ENCODE assay signal across 13 mouse cellular contexts in genomic region chr15:9567316-9567715, GRCm38 (mm10). TPM values are rescaled to one million over a fixed set of nuclear protein-coding genes. Genes with fewer than 3 reads are reported as not detected.
"Had no signal": no experiment of that assay in that cellular context is flagged by ENCODE, and none has a peak within 500 bp of the region (broad histone marks: within the 10 kb centered on the region; RNA-seq: fewer than 3 reads in every experiment).

No protein-coding gene starts in this region.

- ATAC-seq: midbrain, embryonic 16.5 days had no signal

- DNase-seq: lung, adult 18-20 months; lung, embryonic 14.5 days; lung, postnatal 10 days; lung, postnatal 4 days; midbrain, embryonic 14.5 days; right cerebral cortex, postnatal 14 days; thymus, adult 2 months; thymus, postnatal 25 days; thymus, postnatal 4 days had no signal

RNA-seq across cellular contexts. Expression of gene Il7r, which starts 37.3 kb away (rescaled TPM):
- polyA plus RNA-seq: midbrain, embryonic 12.5 days; midbrain, embryonic 14.5 days; midbrain, embryonic 16.5 days; myocyte; neural tube, embryonic 12.5 days had no signal
